8 mouse cellular contexts compared by ENCODE assay signal in genomic region chr15:8443926-8444889, GRCm38 (mm10). TPM values are rescaled to one million over a fixed set of nuclear protein-coding genes. Genes with fewer than 3 reads are reported as not detected.
DNase-seq lines count a peak whose midpoint lies in the region; ATAC-seq and TF ChIP-seq lines count a peak whose summit lies in the region.

TSS of gene Nipbl (minus strand) at chr15:8444463.

- TF ChIP-seq POLR2A in kidney, adult 2 months (IDR thresholded peaks at IDR 0.05; ENCODE audit: low read depth, low read length) = no peak
- peak; percentile 26; the same call in 1 of the 2 replicates for TF ChIP-seq POLR2A in small intestine, adult 2 months (IDR thresholded peaks at IDR 0.05; ENCODE audit: low read depth, low read length)

- WGBS in embryonic facial prominence, embryonic 12.5 days = under 1% methylated on average over 94 of the region's 102 CpGs
- WGBS in kidney, adult 2 months = under 1% methylated on average over 86 of the region's 102 CpGs
- under 1% methylated on average over 70 of the region's 102 CpGs for WGBS in limb, embryonic 11.5 days
- WGBS in midbrain, embryonic 13.5 days = under 1% methylated on average over 86 of the region's 102 CpGs
- WGBS in small intestine, adult 2 months = under 1% methylated on average over 89 of the region's 102 CpGs

- H3K4me3 ChIP-seq in embryonic facial prominence, embryonic 12.5 days = peak within 1 kb of the TSS; percentile 96
- peak within 1 kb of the TSS; percentile 96 for H3K4me3 ChIP-seq in kidney, adult 2 months (ENCODE audit: insufficient read depth, low read depth, low read length)
- H3K4me3 ChIP-seq in limb, embryonic 11.5 days (ENCODE audit: low read depth, low read length) = peak within 1 kb of the TSS; percentile 96
- H3K4me3 ChIP-seq in midbrain, embryonic 13.5 days (replicated peaks) = peak within 1 kb of the TSS; percentile 93
- H3K4me3 ChIP-seq in small intestine, adult 2 months (ENCODE audit: low read depth, low read length) = peak within 1 kb of the TSS; percentile 88

- peak; percentile 79 for ATAC-seq in embryonic facial prominence, embryonic 12.5 days (ENCODE audit: insufficient number of reproducible peaks, insufficient read depth, low FRiP score, low TSS enrichment)
- peak; percentile 84 for ATAC-seq in limb, embryonic 11.5 days (ENCODE audit: insufficient number of reproducible peaks, low FRiP score, low TSS enrichment, low read depth)
- ATAC-seq in midbrain, embryonic 13.5 days = peak; percentile 90

- peak within 1 kb of the TSS; percentile 97 for H3K9ac ChIP-seq in embryonic facial prominence, embryonic 12.5 days
- H3K9ac ChIP-seq in limb, embryonic 11.5 days (ENCODE audit: low read length) = peak within 1 kb of the TSS; percentile 99
- peak within 1 kb of the TSS; percentile 99 for H3K9ac ChIP-seq in midbrain, embryonic 13.5 days (replicated peaks)

- no peak for TF ChIP-seq CTCF in kidney, adult 2 months (conservative IDR thresholded peaks at IDR 0.05; ENCODE audit: insufficient read depth, insufficient read length, low read depth, low read length)
- no peak for TF ChIP-seq CTCF in small intestine, adult 2 months (IDR thresholded peaks at IDR 0.05; ENCODE audit: extremely low read depth, insufficient read length, insufficient replicate concordance, low read depth, low read length)

- peak within 1 kb of the TSS; percentile 95 for H3K4me2 ChIP-seq in embryonic facial prominence, embryonic 12.5 days (replicated peaks)
- H3K4me2 ChIP-seq in limb, embryonic 11.5 days (ENCODE audit: low read depth, severe bottlenecking) = peak within 1 kb of the TSS; percentile 95
- H3K4me2 ChIP-seq in midbrain, embryonic 13.5 days (replicated peaks) = peak within 1 kb of the TSS; percentile 98

- H3K27me3 ChIP-seq in embryonic facial prominence, embryonic 12.5 days = no peaks in the 10 kb centered on the region
- no peaks in the 10 kb centered on the region for H3K27me3 ChIP-seq in kidney, adult 2 months (replicated peaks; ENCODE audit: control insufficient read depth, insufficient read depth, low read length)
- H3K27me3 ChIP-seq in limb, embryonic 11.5 days (ENCODE audit: control insufficient read depth, insufficient read depth, low read length) = no peaks in the 10 kb centered on the region
- no peaks in the 10 kb centered on the region for H3K27me3 ChIP-seq in midbrain, embryonic 13.5 days
- no peaks in the 10 kb centered on the region for H3K27me3 ChIP-seq in small intestine, adult 2 months (ENCODE audit: control insufficient read depth, insufficient read depth, low read length)

- H3K27ac ChIP-seq in embryonic facial prominence, embryonic 12.5 days = peak within 1 kb of the TSS; percentile 99
- peak within 1 kb of the TSS; percentile 94 for H3K27ac ChIP-seq in kidney, adult 2 months (ENCODE audit: insufficient read depth, low read depth, low read length)
- H3K27ac ChIP-seq in limb, embryonic 11.5 days (replicated peaks; ENCODE audit: low read depth, low read length) = peak within 1 kb of the TSS; percentile 99
- peak within 1 kb of the TSS; percentile 99 for H3K27ac ChIP-seq in midbrain, embryonic 13.5 days
- H3K27ac ChIP-seq in small intestine, adult 2 months (ENCODE audit: insufficient read depth, low read depth, low read length) = peak within 1 kb of the TSS; percentile 94

- peak; percentile 80 for DNase-seq in 3134 (ENCODE audit: extremely low read depth, insufficient read length, low spot score)
- peak; percentile 94 to 95 for DNase-seq in adrenal gland, postnatal 36 days
- peak; percentile 93 to 95 for DNase-seq in heart, adult 18-20 months
- peak; percentile 95 for DNase-seq in kidney, adult 2 months
- peak; percentile 92 for DNase-seq in limb, embryonic 11.5 days (ENCODE audit: low spot score)

- peaks cover 10% of the 10 kb centered on the region; the same call in 1 of the 2 replicates for H3K4me1 ChIP-seq in embryonic facial prominence, embryonic 12.5 days
- peaks cover 7% of the 10 kb centered on the region; the same call in 1 of the 2 replicates for H3K4me1 ChIP-seq in kidney, adult 2 months (ENCODE audit: control insufficient read depth, insufficient read depth, low read length)
- H3K4me1 ChIP-seq in limb, embryonic 11.5 days (ENCODE audit: control insufficient read depth, insufficient read depth, low read length) = peaks cover 11% of the 10 kb centered on the region; the same call in 1 of the 2 replicates
- peaks cover 37% of the 10 kb centered on the region for H3K4me1 ChIP-seq in midbrain, embryonic 13.5 days (replicated peaks)
- peaks cover 4% of the 10 kb centered on the region; the same call in 1 of the 2 replicates for H3K4me1 ChIP-seq in small intestine, adult 2 months (ENCODE audit: control insufficient read depth, insufficient read depth, insufficient read length, low read length)

- no peaks in the 10 kb centered on the region for H3K9me3 ChIP-seq in embryonic facial prominence, embryonic 12.5 days
- no peaks in the 10 kb centered on the region for H3K9me3 ChIP-seq in limb, embryonic 11.5 days (ENCODE audit: control insufficient read depth, low read length)
- no peaks in the 10 kb centered on the region for H3K9me3 ChIP-seq in midbrain, embryonic 13.5 days

- no peaks in the 10 kb centered on the region for H3K36me3 ChIP-seq in embryonic facial prominence, embryonic 12.5 days
- no peaks in the 10 kb centered on the region for H3K36me3 ChIP-seq in kidney, adult 2 months (ENCODE audit: control insufficient read depth, insufficient read depth, low read length)
- no peaks in the 10 kb centered on the region for H3K36me3 ChIP-seq in limb, embryonic 11.5 days (ENCODE audit: control insufficient read depth, insufficient read depth, low read length)
- H3K36me3 ChIP-seq in midbrain, embryonic 13.5 days = no peaks in the 10 kb centered on the region
- H3K36me3 ChIP-seq in small intestine, adult 2 months (ENCODE audit: control insufficient read depth, insufficient read depth, low read length) = no peaks in the 10 kb centered on the region

RNA-seq across cellular contexts. Expression of gene Nipbl, which starts in this region (rescaled TPM):
- total RNA-seq in adrenal gland, postnatal 36 days (2021) = 10 to 100 TPM; 48.9 to 50.5 TPM
- polyA plus RNA-seq in embryonic facial prominence, embryonic 12.5 days (2016; fragmentation: Nextera tagmentation; extraction: Ambion mirVana) = 21.8 and 22.6 TPM in 2 replicates
- 10 to 100 TPM; 25.7 to 29.3 TPM for total RNA-seq in heart, adult 18-20 months (2021)
- 4.6 and 5.2 TPM in 2 replicates for polyA plus RNA-seq in kidney, adult 2 months (2012; rRNA removed)
- polyA plus RNA-seq in limb, embryonic 11.5 days (2014; fragmentation: Nextera tagmentation; extraction: Ambion mirVana) = 25.6 and 27.1 TPM in 2 replicates
- polyA plus RNA-seq in midbrain, embryonic 13.5 days (2015; fragmentation: Nextera tagmentation; extraction: Ambion mirVana) = 20.5 TPM in 2 replicates
- 1.3 and 2.9 TPM in 2 replicates for polyA plus RNA-seq in small intestine, adult 2 months (2012; rRNA removed)

Comparison
In these comparisons a context has a peak if more than half of its experiments do, and no peak if none do; other contexts are left out.
1. Peak in every context shown above with its lines: DNase-seq, ATAC-seq, H3K4me3 ChIP-seq and H3K27ac ChIP-seq.